Mouse (Mus musculus) neural tube, embryonic 14.5 days (tissue): ENCODE results near the gene Chac2. TPM values are rescaled to one million over a fixed set of nuclear protein-coding genes. Genes with fewer than 3 reads are reported as not detected.

Experiments used
- polyA plus RNA-seq: library from polyadenylated mRNA; unstranded; fragments of >200 nt; fragmentation: Nextera tagmentation; extraction: Ambion mirVana; gene quantifications from 2 replicates; pipeline ENCODE4 v1.2.1, GENCODE M21; 2014

Gene Chac2
- polyA plus RNA-seq, 1 experiment from 2014 or later: 33.4 TPM

Other genes starting within 250 kb of the Chac2 start
- 27.2 and 28.1 TPM in 2 replicates for gene Psme4, start 214.6 kb downstream of the Chac2 start, polyA plus RNA-seq
- 9.5 TPM in 2 replicates for gene Gpr75, start 101.0 kb downstream of the Chac2 start, polyA plus RNA-seq
- gene Asb3, start 100.9 kb downstream of the Chac2 start, polyA plus RNA-seq: 30.3 and 35.4 TPM in 2 replicates
- 15.0 and 18.2 TPM in 2 replicates for gene Erlec1, start 32.0 kb downstream of the Chac2 start, polyA plus RNA-seq
- not detected in 2 replicates for gene Gm17332, start 196.1 kb upstream of the Chac2 start, polyA plus RNA-seq